Mouse (Mus musculus): ENCODE measurements around the gene Ran.

The Ran gene

DNA sequence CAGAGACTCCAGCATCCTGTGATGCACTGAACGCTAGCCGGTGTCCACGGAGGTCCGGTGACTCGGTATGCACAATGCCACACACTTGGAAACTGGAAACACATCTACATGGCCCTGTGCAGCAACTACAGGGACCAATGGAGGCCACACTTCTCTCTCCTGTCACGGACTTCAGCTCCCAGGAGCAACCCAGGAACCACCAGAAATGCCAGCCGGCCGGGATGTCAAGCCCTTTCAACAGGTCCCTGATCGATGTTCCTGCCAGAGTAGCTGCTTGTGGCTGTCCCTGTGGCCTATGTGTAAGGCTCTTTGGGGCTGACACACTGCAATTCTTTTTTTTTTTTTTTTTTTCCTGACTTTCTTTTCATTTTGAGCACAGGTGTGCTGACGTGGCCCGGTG is 44.3 kb downstream of the Ran start:
- no peak for DNase-seq (ENCODE audit: low spot score)

DNA sequence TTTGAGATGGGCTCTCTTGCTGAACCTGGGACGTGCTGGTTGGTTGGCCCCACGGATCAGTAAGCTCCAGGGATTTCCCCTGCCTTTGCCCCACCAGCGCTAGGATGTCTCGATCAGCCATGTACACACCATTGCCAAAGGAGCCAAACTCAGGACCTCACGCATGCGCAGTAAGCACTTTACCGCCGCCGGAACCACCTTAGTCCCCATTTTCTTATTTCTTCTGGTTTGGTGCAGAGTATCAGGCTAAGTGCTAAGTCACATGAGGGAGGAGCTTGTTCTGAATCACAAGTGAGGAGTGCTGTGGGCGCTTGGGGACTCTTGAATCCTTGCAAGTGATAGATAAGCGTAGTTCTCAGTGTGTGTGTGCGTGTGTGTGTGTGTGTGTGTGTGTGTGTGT is 45.4 kb downstream of the Ran start:
- no peak for DNase-seq (ENCODE audit: low spot score)

DNA sequence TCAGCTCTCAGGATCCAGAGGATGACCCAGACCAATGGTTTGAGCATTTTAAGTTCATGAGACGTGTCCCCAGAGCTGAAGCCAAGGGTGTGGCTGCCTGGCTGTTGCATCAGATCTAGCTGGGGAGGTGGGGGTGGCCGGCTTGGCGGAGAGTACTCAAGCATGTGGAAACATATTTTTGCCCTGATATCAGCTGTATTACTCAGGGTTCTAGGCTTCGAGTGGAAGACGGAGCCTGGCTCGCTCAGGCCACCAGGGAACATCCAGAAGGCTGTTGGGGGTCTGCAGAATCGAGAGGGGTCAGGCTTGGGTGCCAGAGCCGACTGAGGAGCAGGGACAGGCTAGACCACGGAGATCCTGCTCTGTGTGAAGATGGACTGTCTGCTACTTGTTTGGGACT is 46.1 kb downstream of the Ran start:
- no peak for DNase-seq (ENCODE audit: low spot score)

DNA sequence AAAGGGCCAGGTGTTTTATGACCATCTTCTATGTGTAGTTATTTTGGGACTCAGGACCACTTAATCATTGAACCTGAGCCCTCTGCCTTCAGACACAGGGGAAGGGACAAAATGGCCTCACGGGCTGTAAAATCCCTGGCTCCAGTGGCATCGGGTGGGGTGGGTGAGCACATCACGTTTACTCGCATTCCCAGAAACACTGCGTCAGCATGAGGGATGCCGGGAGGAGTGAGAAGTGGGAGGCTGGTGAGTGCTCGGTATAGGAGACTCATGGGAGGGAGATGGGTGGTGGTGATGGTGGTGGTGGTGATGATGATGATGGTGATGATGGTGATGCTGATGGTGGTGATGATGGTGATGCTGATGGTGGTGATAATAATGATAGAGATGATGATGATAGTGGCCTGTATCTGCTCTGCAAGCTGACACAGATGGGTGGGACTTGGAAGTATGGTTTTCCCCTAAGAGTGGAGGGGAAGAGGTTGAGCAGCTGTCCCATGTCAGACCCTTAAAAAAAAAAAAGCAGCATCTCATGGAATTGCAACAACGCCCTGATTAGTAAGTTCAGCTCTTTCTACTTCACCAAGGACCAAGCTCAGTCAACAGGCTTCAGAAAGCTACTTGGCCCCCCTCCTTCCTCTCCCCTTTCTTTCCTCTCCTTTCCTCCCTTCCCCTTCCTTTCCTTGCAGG is 46.8 kb downstream of the Ran start:
- DNase-seq (ENCODE audit: low spot score) = no peak

DNA sequence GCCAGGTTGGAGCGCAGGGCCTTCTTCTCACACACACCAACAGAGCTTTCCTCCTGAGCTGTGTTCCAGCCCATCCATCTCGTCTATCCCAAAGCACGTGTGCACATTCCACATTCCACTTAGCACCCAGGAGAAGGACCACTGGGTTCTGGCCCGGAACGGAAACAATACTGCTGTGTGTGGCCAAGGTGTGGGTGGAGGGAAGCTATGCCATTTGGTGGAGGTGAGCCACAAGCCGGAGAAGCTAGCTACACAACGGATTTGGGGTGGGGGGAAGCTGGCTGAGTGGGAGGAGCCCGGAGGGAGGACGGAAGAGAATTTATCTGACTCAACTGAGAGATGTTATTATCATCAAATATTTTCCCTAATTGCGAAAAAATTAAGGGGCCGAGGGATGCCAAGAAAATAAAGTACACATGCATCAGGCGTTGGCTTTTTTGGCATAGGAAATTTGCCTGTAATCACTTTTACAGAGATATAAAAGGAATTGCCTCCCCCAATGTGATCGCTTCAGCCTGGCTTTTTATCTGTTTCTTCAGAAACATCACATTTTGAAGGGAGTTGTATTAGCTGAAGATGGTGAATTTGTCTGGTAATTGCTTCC is 47.5 kb downstream of the Ran start:
- no peak for DNase-seq (ENCODE audit: low spot score)

DNA sequence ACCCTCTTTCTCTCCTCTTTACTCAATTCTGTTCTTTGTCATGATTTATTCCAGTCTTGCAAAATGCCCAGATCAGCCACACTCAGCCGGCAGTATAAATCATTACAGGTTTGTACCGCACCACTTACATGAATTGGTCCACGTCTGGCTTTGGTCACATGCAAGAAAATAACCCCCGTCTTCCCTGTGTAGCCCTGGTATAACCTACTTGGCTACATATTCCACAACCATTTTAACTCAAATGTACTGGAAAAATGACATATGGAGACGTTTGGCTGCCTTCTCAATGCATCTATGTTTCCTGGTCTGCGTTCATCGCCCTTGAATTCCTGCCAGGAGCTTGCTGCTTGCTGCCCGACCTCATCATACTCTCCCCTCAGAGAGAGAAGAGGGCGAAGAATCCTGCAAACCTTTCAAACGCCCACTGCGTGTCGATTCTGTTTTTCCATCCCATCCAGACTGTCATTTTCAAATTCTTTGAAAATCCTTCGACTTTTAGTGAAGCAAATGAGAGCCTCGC is 52.0 kb downstream of the Ran start:
- no peak for DNase-seq (ENCODE audit: low spot score)

DNA sequence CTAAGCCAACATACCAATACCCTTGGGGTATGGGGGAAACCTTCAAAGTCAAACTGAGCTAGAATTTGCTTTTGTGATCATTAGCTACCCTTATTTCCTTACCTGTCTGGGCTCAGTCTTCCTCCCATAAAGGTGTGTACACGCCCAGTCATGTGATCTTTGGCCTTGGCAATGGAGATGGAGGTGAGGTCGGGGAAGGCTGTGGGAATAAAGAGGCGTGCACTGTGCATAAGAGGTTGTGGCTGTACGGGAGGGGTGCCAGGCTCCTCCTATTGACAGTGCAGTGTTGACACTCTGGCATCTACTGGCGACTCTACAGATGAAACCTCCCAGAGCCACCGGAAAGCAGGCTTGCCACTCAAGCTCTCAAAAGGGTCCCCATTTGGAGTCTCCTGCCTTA is 53.5 kb downstream of the Ran start:
- no peak for DNase-seq (ENCODE audit: low spot score)
